Mouse (Mus musculus): ENCODE measurements around the gene Mrpl20. TPM values are rescaled to one million over a fixed set of nuclear protein-coding genes. Genes with fewer than 3 reads are reported as not detected.

The Mrpl20 gene
- total RNA-seq (2023), result 36.7 TPM

GRCm38 (mm10) chr4:155802741-155803339, at the start of gene Mrpl20:
Mrpl20 (plus strand) TSS chr4:155802878.

DNA sequence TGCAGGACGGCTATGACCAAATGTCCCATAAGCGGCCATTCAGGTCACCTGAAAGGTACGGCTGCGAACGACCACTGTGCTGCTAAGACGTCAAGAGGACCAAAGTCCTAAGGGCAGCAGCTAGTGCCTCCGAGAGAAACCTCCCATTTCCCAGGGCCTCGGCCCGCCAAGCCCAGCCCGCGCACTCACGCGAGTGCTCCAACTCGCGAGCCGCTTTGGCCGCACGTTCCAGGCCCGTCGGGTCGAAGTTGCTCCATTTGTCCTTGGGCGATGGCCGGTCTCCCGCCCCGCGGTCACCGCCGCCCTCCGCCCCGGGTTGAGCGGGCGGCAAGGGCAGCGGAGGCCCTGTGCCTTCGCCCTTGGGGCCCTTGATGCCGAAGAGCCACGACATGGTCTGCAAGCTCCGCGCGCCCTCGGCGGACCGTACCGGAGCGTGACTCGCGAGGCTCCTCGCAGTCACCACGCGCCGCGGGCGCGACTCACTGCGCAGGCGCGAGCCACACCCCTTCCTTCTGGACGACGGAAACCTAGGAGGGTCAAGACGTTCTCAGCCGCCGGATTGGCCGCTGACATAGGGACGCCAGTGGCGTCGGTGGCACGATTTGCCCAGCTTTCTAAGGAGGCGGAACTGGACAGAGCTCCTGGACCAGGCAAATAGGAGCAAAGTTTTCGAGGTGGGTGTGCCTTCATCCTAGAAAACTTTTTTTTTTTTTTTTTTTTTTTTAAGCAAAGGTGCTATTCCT, 41.9 kb upstream of the Mrpl20 start, which contains the start of gene Atad3a:
Atad3a (minus strand) TSS at position 481 of the 743 bp plus-strand sequence.

GRCm38 (mm10) chr4:155774280-155774754, 28.4 kb upstream of the Mrpl20 start, which contains the start of gene Vwa1:
Vwa1 (minus strand) TSS chr4:155774698.

DNA sequence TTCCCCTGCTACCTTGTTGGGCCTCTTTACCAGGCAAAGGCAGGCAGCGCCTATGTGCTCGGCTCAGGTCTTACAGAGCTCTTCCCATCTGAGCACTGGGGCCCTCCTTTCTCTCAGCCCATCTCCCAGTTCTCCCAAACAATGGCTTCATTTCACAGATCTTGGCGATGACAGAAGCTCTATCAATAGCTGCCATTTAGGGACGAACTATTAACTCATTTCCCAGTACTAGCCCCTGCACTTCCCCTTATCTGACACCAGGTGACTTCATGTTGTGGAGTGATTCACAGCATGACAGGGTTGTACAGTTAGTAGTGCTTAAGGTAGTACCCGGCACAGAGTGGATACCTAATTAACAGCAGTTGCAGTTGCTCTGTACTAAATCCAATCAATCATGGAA, 16.9 kb upstream of the Mrpl20 start, which contains the start of gene Tmem88b:
Tmem88b (minus strand) TSS at position 56 of the 400 bp plus-strand sequence.

GRCm38 (mm10) chr4:155790021-155790489, 12.6 kb upstream of the Mrpl20 start, which contains the start of gene Ankrd65:
Ankrd65 (plus strand) TSS chr4:155790439.

DNA sequence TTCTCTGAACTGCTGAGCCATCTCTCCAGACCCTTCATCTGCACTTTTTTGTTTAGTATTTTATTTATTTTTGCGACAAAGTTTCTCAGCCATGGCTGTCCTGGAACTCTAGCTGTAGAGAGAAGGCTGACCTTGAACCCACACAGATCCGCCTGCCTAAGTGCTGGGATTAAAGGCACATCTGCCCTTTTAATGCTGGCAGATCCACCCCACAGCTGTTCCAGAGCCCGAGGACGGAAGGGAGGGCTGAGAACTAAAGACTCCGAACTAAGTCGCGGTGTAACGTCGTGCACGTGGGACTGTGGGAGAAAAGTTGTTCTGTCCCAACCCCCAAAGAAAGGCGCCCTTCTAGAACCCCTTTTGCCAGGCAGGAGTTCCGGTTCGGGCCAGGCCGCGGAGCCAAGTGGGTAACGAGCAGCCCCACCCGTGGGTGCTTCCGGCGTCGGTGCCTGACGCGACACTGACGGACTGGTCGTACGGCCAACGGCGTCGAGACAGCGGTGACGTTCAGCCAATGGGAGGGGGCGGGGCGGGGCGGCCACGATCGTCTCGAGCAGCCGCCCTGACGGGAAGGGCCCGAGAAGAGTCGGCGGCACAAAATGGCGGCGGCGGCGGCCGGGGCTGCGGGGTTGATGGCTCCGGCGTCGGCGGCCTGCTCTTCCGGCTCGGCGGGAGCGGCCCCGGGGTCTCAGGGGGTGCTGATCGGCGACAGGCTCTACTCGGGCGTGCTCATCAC, 9.4 kb downstream of the Mrpl20 start, which contains the start of gene Ccnl2:
Ccnl2 (plus strand) TSS at position 561 of the 736 bp plus-strand sequence.

GRCm38 (mm10) chr4:155831205-155831766, 28.6 kb downstream of the Mrpl20 start, which contains the start of gene Aurkaip1:
Aurkaip1 (plus strand) TSS chr4:155831272.

GRCm38 (mm10) chr4:155839483-155839910, 36.8 kb downstream of the Mrpl20 start, which contains the start of gene Mxra8:
Mxra8 (plus strand) TSS chr4:155839680.

DNA sequence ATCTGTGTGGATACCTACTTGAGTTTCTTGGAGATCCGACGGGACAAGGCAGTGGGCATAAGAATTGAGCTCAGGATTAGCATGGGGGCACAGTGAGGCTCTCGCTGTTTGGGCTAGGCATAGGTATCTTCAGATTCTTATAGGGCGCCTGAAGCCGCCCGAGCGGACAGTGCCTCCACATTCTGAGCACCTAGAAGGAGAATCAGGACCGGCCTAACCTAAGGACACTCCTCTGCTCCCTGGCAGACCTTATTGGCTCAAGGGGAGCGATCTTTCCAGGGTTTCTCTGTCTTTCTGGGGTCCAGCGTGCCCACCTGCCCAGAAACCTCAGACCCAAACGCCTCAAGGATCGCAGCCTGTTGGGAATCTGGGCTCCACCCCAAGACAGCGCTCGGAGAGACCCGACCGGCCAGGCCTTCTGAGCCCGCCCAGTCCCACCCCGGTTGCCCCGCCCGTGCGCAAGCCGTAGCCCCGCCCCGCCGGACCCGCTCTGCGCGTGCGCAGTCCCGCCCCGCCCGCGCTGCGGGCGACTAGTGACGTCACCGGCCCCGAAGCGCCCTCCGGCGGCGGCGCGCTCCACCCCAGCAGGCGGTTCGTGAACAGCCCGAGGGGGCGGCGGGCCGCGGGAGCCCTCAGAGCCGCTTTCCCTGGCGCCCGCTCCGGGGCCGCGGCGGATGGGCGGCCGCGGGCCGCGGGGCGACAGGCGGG, 44.3 kb downstream of the Mrpl20 start, which contains the start of gene Dvl1:
Dvl1 (plus strand) TSS at position 532 of the 708 bp plus-strand sequence.

Other genes starting within 250 kb of the Mrpl20 start
- gene Nadk, start 240.5 kb upstream of the Mrpl20 start, total RNA-seq (2023), result 46.9 TPM
- 34.9 TPM for gene Slc35e2, start 201.5 kb upstream of the Mrpl20 start, total RNA-seq (2023)
- 204 TPM for gene Cdk11b, start 178.0 kb upstream of the Mrpl20 start, total RNA-seq (2023)
- not detected for gene Gm10563, start 157.5 kb upstream of the Mrpl20 start, total RNA-seq (2023)
- not detected for gene Mmp23, start 149.5 kb upstream of the Mrpl20 start, total RNA-seq (2023)
- gene Mib2, start 133.7 kb upstream of the Mrpl20 start, total RNA-seq (2023), result 35.2 TPM
- gene Fndc10, start 108.5 kb upstream of the Mrpl20 start, total RNA-seq (2023), result 8.0 TPM
- gene Ssu72, start 98.1 kb upstream of the Mrpl20 start, total RNA-seq (2023), result 69.3 TPM
- gene Tmem240, start 68.1 kb upstream of the Mrpl20 start, total RNA-seq (2023), result 1.2 TPM
- 52.2 TPM for gene Atad3a, start 41.8 kb upstream of the Mrpl20 start, total RNA-seq (2023)
- not detected for gene Vwa1, start 28.2 kb upstream of the Mrpl20 start, total RNA-seq (2023)
- not detected for gene Tmem88b, start 17.0 kb upstream of the Mrpl20 start, total RNA-seq (2023)
- not detected for gene Ankrd65, start 12.4 kb upstream of the Mrpl20 start, total RNA-seq (2023)
- gene Ccnl2, start 9.6 kb downstream of the Mrpl20 start, total RNA-seq (2023), result 283 TPM
- 73.2 TPM for gene Aurkaip1, start 28.4 kb downstream of the Mrpl20 start, total RNA-seq (2023)
- 3.2 TPM for gene Mxra8, start 36.8 kb downstream of the Mrpl20 start, total RNA-seq (2023)
- gene Dvl1, start 44.5 kb downstream of the Mrpl20 start, total RNA-seq (2023), result 67.2 TPM
- gene Tas1r3, start 60.5 kb downstream of the Mrpl20 start, total RNA-seq (2023), result 1.6 TPM
- 9.6 TPM for gene Cptp, start 66.6 kb downstream of the Mrpl20 start, total RNA-seq (2023)
- gene Ints11, start 66.7 kb downstream of the Mrpl20 start, total RNA-seq (2023), result 49.4 TPM
- 33.6 TPM for gene Pusl1, start 88.9 kb downstream of the Mrpl20 start, total RNA-seq (2023)
- 46.6 TPM for gene Acap3, start 88.9 kb downstream of the Mrpl20 start, total RNA-seq (2023)
- gene Ube2j2, start 141.0 kb downstream of the Mrpl20 start, total RNA-seq (2023), result 147 TPM
- 7.1 TPM for gene C1qtnf12, start 159.4 kb downstream of the Mrpl20 start, total RNA-seq (2023)
- 4.5 TPM for gene B3galt6, start 189.8 kb downstream of the Mrpl20 start, total RNA-seq (2023)
- gene Sdf4, start 190.0 kb downstream of the Mrpl20 start, total RNA-seq (2023), result 221 TPM
- gene Tnfrsf4, start 211.0 kb downstream of the Mrpl20 start, total RNA-seq (2023), result 33.2 TPM
- gene Tnfrsf18, start 223.3 kb downstream of the Mrpl20 start, total RNA-seq (2023), result 59.7 TPM

All from CD4-positive naive resting alpha-beta T cell, adult 76 days (primary cell).